Mouse (Mus musculus): ENCODE results near the gene Zfp839.

DNA sequence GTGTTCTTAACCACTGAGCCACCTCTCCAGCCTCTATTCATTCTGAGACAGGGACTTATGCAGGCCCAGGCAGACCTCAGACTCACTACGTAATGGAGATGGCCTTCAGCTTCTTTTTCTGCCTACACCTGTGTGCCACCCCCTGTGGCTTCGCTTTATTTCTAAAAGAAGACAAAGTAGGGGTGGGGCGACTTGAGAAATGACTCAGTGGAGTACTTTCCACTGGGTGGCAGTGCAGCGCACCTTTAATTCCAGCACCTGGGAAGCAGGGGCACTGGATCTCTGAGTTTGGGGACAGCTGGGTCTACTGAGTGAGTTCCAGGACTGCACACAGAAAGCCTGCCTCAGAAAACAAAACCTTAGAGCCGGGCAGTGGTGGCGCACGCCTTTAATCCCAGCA is 32.2 kb downstream of the Zfp839 start:
- no peak for TF ChIP-seq POLR2A (IDR thresholded peaks at IDR 0.05; ENCODE audit: control insufficient read depth, extremely low read depth, insufficient read depth, low read length, poor library complexity)
- TF ChIP-seq CTCF (IDR thresholded peaks at IDR 0.05; ENCODE audit: borderline replicate concordance, control insufficient read depth, extremely low read depth, insufficient read depth, low read length, poor library complexity), result no peak

Data from thymus, adult 2 months (tissue).